Mouse (Mus musculus): ENCODE data around the gene Mr1. TPM values are rescaled to one million over a fixed set of nuclear protein-coding genes. Genes with fewer than 3 reads are reported as not detected.

Gene Mr1
- polyA plus RNA-seq, 1 experiment, result 1.7 TPM

- TF ChIP-seq CTCF (IDR thresholded peaks at IDR 0.05; ENCODE audit: borderline replicate concordance, extremely low read depth, insufficient read depth, insufficient read length), result no peak
- TF ChIP-seq POLR2A (IDR thresholded peaks at IDR 0.05; ENCODE audit: borderline replicate concordance, extremely low read depth, insufficient read depth, insufficient read length, poor library complexity, severe bottlenecking), result no peak
- peak; percentile 69 for DNase-seq (ENCODE audit: low read depth)
Measured at GRCm38 (mm10) chr1:155093145-155093791, 53.3 kb downstream of the Mr1 start.

- DNase-seq (ENCODE audit: low read depth), result peak; percentile 95
- TF ChIP-seq POLR2A (IDR thresholded peaks at IDR 0.05; ENCODE audit: borderline replicate concordance, extremely low read depth, insufficient read depth, insufficient read length, poor library complexity, severe bottlenecking), result no peak
- TF ChIP-seq CTCF (IDR thresholded peaks at IDR 0.05; ENCODE audit: borderline replicate concordance, extremely low read depth, insufficient read depth, insufficient read length), result no peak
Measured at GRCm38 (mm10) chr1:155091842-155092800, 54.5 kb downstream of the Mr1 start.

GRCm38 (mm10) chr1:155091374-155091841 is 55.2 kb downstream of the Mr1 start:
- no peak for DNase-seq (ENCODE audit: low read depth)
- TF ChIP-seq CTCF (IDR thresholded peaks at IDR 0.05; ENCODE audit: borderline replicate concordance, extremely low read depth, insufficient read depth, insufficient read length) (no peak), POLR2A (IDR thresholded peaks at IDR 0.05; ENCODE audit: borderline replicate concordance, extremely low read depth, insufficient read depth, insufficient read length, poor library complexity, severe bottlenecking) (no peak)

DNA sequence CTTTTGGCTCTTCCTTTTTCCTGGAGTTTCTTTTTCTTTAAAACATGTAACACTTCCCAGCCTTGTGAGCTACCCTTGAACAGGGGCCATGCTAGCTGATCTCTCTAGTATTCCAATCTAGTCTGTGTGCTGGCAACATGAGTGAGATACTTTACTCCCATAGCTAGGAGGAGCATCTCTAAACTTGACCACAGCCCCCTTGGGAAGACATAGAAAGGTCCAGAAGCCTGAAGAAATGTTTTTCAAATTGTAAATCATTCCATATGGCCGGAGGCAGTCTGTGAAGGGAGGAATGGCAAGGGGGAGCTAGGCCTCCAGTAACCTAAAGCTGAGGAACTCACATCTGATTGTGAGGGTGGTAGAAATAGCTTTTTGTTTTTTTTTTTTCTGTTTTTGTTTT is 55.9 kb downstream of the Mr1 start:
- no peak for TF ChIP-seq POLR2A (IDR thresholded peaks at IDR 0.05; ENCODE audit: borderline replicate concordance, extremely low read depth, insufficient read depth, insufficient read length, poor library complexity, severe bottlenecking)
- no peak for TF ChIP-seq CTCF (IDR thresholded peaks at IDR 0.05; ENCODE audit: borderline replicate concordance, extremely low read depth, insufficient read depth, insufficient read length)
- no peak for DNase-seq (ENCODE audit: low read depth)

DNA sequence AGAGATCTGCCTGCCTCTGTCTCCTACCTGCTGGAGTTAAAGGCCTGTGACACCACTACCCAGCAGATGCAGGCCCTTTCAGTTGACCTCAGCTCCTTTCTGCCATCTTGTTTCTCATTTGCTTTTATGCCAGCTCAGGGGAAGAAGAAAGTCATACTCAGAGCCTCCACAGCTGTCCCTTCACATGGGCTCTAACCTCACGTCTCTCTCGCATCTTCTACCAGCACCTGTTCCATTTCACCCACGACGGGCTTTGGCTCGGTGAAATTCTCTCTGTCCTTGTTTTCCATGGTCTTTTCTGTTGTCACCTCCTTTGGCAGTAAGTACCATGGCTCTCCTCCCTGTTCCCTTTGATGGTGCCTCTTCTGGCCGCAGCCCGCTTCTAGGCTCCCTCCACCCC is 56.3 kb downstream of the Mr1 start:
- DNase-seq (ENCODE audit: low read depth), result no peak
- TF ChIP-seq POLR2A (IDR thresholded peaks at IDR 0.05; ENCODE audit: borderline replicate concordance, extremely low read depth, insufficient read depth, insufficient read length, poor library complexity, severe bottlenecking) (no peak), CTCF (IDR thresholded peaks at IDR 0.05; ENCODE audit: borderline replicate concordance, extremely low read depth, insufficient read depth, insufficient read length) (no peak)

GRCm38 (mm10) chr1:155088847-155089603 is 57.6 kb downstream of the Mr1 start:
- DNase-seq (ENCODE audit: low read depth), result no peak
- no peak for TF ChIP-seq CTCF (IDR thresholded peaks at IDR 0.05; ENCODE audit: borderline replicate concordance, extremely low read depth, insufficient read depth, insufficient read length)
- TF ChIP-seq POLR2A (IDR thresholded peaks at IDR 0.05; ENCODE audit: borderline replicate concordance, extremely low read depth, insufficient read depth, insufficient read length, poor library complexity, severe bottlenecking), result no peak

GRCm38 (mm10) chr1:155088046-155088445 is 58.6 kb downstream of the Mr1 start:
- TF ChIP-seq POLR2A (IDR thresholded peaks at IDR 0.05; ENCODE audit: borderline replicate concordance, extremely low read depth, insufficient read depth, insufficient read length, poor library complexity, severe bottlenecking), result no peak
- TF ChIP-seq CTCF (IDR thresholded peaks at IDR 0.05; ENCODE audit: borderline replicate concordance, extremely low read depth, insufficient read depth, insufficient read length), result no peak
- no peak for DNase-seq (ENCODE audit: low read depth)

DNA sequence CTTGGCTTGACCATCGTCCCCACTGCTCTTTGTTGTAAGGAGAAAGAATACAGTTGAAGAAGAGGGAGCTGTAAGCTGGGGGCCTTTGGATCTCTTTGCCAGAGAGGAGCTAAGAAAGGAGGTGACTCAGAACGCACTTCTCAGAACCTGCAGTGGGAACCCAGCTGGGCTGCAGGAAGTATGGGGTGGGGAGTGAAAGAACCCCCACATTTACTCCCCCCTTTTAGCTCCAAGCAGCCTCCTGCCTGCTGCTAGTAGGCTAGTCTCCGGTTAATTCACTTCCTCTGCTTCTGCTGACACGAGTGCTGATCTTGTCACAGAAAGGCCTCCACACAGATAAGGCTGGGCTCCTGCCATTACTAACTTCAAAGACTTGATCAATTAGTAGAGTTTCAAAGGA is 59.7 kb downstream of the Mr1 start:
- TF ChIP-seq POLR2A (IDR thresholded peaks at IDR 0.05; ENCODE audit: borderline replicate concordance, extremely low read depth, insufficient read depth, insufficient read length, poor library complexity, severe bottlenecking) (no peak), CTCF (IDR thresholded peaks at IDR 0.05; ENCODE audit: borderline replicate concordance, extremely low read depth, insufficient read depth, insufficient read length) (no peak)
- DNase-seq (ENCODE audit: low read depth), result no peak

DNA sequence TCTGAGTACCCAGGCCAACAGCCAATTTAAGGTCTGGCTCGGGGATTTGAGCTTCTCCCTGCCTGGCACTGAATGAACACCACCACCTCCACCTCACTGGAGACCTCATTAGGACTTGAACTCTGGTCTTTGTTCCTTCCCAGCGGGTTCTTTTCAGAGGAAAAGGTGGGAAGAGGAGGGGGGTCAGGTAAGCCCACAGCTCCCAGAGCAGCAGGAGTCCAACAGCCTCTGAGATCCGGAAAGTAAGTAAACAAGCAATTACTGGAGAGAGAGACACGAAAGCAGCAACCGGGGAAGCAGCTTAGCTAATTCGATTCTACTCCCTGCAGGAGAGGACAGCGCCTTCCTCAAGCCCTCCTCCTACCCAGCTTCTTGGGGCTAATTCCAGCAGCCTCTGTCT is 60.2 kb downstream of the Mr1 start:
- peak; percentile 78 for DNase-seq (ENCODE audit: low read depth)
- TF ChIP-seq POLR2A (IDR thresholded peaks at IDR 0.05; ENCODE audit: borderline replicate concordance, extremely low read depth, insufficient read depth, insufficient read length, poor library complexity, severe bottlenecking) (no peak), CTCF (IDR thresholded peaks at IDR 0.05; ENCODE audit: borderline replicate concordance, extremely low read depth, insufficient read depth, insufficient read length) (no peak)

GRCm38 (mm10) chr1:155084839-155085238 is 61.8 kb downstream of the Mr1 start:
- DNase-seq (ENCODE audit: low read depth), result peak; percentile 41
- TF ChIP-seq POLR2A (IDR thresholded peaks at IDR 0.05; ENCODE audit: borderline replicate concordance, extremely low read depth, insufficient read depth, insufficient read length, poor library complexity, severe bottlenecking) (no peak), CTCF (IDR thresholded peaks at IDR 0.05; ENCODE audit: borderline replicate concordance, extremely low read depth, insufficient read depth, insufficient read length) (no peak)
